38 mouse cellular contexts compared by ENCODE assay signal in the genomic region with DNA sequence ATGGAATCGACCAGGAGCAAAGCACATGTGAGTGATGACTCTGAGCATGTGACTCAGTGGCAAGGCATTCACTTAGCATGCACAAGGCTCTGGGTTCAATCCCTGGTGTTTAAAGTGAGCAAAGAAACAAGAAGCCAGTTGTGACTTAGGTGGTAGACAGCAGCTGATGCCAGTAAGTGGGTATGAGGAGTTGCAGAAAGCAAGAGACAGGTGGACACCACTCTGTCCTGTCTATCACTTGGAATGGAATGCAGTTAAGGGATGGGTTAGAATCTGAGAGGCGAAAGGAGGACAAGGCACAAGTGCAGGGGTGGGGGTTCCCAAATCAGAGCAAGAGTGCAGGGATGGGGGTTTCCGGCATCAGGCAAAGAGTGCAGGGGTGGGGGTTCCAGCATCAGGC. TPM values are rescaled to one million over a fixed set of nuclear protein-coding genes. Genes with fewer than 3 reads are reported as not detected.
"Had no signal": no experiment of that assay in that cellular context is flagged by ENCODE, and none has a peak within 500 bp of the region (broad histone marks: within the 10 kb centered on the region; RNA-seq: fewer than 3 reads in every experiment).

No protein-coding gene starts in this region.

- H3K27ac ChIP-seq: heart, embryonic 13.5 days; heart, embryonic 15.5 days; hindbrain, embryonic 10.5 days; hindbrain, embryonic 12.5 days; hindbrain, embryonic 13.5 days; hindbrain, embryonic 14.5 days; hindbrain, embryonic 15.5 days; hindbrain, postnatal 0 days; intestine, embryonic 15.5 days; kidney, embryonic 15.5 days; kidney, postnatal 0 days; layer of hippocampus, adult 2 months; left cerebral cortex, adult 2 months had no signal

- H3K4me3 ChIP-seq: heart, embryonic 12.5 days; heart, embryonic 13.5 days; heart, embryonic 15.5 days; hindbrain, embryonic 10.5 days; hindbrain, embryonic 12.5 days; hindbrain, embryonic 13.5 days; hindbrain, embryonic 15.5 days; intestine, embryonic 15.5 days; kidney, embryonic 15.5 days; layer of hippocampus, adult 2 months; left cerebral cortex, adult 2 months had no signal

- DNase-seq: heart, postnatal 10 days; heart, postnatal 14 days; heart, postnatal 36 days; heart, postnatal 4 days; kidney, adult 18-20 months; kidney, adult 2 months; kidney, adult 8-10 months; kidney, adult 9 months; kidney, postnatal 10 days; kidney, postnatal 14 days; kidney, postnatal 25 days; kidney, postnatal 36 days; kidney, postnatal 4 days; layer of hippocampus, adult 9-11 months; layer of hippocampus, postnatal 36 days had no signal

- H3K36me3 ChIP-seq: heart, embryonic 12.5 days; heart, embryonic 13.5 days; heart, embryonic 15.5 days; hindbrain, embryonic 10.5 days; hindbrain, embryonic 12.5 days; hindbrain, embryonic 13.5 days; hindbrain, embryonic 15.5 days; intestine, embryonic 15.5 days; kidney, embryonic 15.5 days had no signal

- H3K4me2 ChIP-seq: heart, embryonic 12.5 days; heart, embryonic 13.5 days; heart, embryonic 15.5 days; hindbrain, embryonic 12.5 days; hindbrain, embryonic 13.5 days; hindbrain, embryonic 14.5 days; hindbrain, embryonic 15.5 days; intestine, embryonic 15.5 days; kidney, embryonic 15.5 days had no signal

- H3K4me1 ChIP-seq: heart, embryonic 12.5 days; heart, embryonic 13.5 days; heart, embryonic 15.5 days; hindbrain, embryonic 10.5 days; hindbrain, embryonic 12.5 days; hindbrain, embryonic 13.5 days; hindbrain, embryonic 15.5 days; intestine, embryonic 15.5 days; kidney, embryonic 15.5 days had no signal

- H3K27me3 ChIP-seq: hindbrain, embryonic 13.5 days; hindbrain, embryonic 15.5 days; kidney, embryonic 15.5 days had no signal

RNA-seq across cellular contexts. Expression of gene Trarg1, which starts 12.5 kb away (rescaled TPM):
- total RNA-seq: hematopoietic stem cell, adult 5-6 weeks had no signal
- polyA plus RNA-seq: heart, embryonic 12.5 days; hindbrain, embryonic 11.5 days had no signal

RNA-seq across cellular contexts. Expression of gene Bhlha9, which starts 19.8 kb away (rescaled TPM):
- total RNA-seq: heart, postnatal 10 days; heart, postnatal 14 days; heart, postnatal 25 days; heart, postnatal 36 days; heart, postnatal 4 days; hematopoietic stem cell, adult 5-6 weeks had no signal
- polyA plus RNA-seq: heart, embryonic 14.5 days; heart, embryonic 16.5 days; heart, postnatal 0 days; inflammation-experienced regulatory T-cells, adult 6 months; intestine, postnatal 0 days; kidney, adult 2 months; kidney, embryonic 14.5 days had no signal
